Mouse (Mus musculus) kidney, adult 9 months (tissue): ENCODE data around the gene Rptor.

ENCODE experiments used
- DNase-seq: peaks from one replicate; pipeline ENCODE4 v3.0.0; 2022

Rptor gene

GRCm38 (mm10) chr11:119607464-119607863 lies 4.8 kb downstream of the Rptor start:
- DNase-seq, result no peak

GRCm38 (mm10) chr11:119611496-119611895 lies 8.8 kb downstream of the Rptor start:
- DNase-seq, result no peak

GRCm38 (mm10) chr11:119612179-119612578 lies 9.5 kb downstream of the Rptor start:
- DNase-seq, result no peak

- DNase-seq, result no peak
Observed at GRCm38 (mm10) chr11:119615087-119615486, 12.4 kb downstream of the Rptor start.

GRCm38 (mm10) chr11:119618763-119619162 lies 16.1 kb downstream of the Rptor start:
- DNase-seq, result peak; percentile 24

- DNase-seq, result no peak
Observed at GRCm38 (mm10) chr11:119621266-119621665, 18.6 kb downstream of the Rptor start.

GRCm38 (mm10) chr11:119623800-119624199 lies 21.1 kb downstream of the Rptor start:
- no peak for DNase-seq

- peak; percentile 55 for DNase-seq
Observed at GRCm38 (mm10) chr11:119624401-119624800, 21.7 kb downstream of the Rptor start.

- DNase-seq, result no peak
Observed at GRCm38 (mm10) chr11:119624955-119625354, 22.2 kb downstream of the Rptor start.

- DNase-seq, result no peak
Observed at GRCm38 (mm10) chr11:119625476-119625875, 22.8 kb downstream of the Rptor start.

- no peak for DNase-seq
Observed at GRCm38 (mm10) chr11:119625943-119626342, 23.2 kb downstream of the Rptor start.

GRCm38 (mm10) chr11:119627243-119627642 lies 24.5 kb downstream of the Rptor start:
- no peak for DNase-seq

- DNase-seq, result no peak
Observed at GRCm38 (mm10) chr11:119629072-119629471, 26.4 kb downstream of the Rptor start.

- no peak for DNase-seq
Observed at GRCm38 (mm10) chr11:119630329-119630728, 27.6 kb downstream of the Rptor start.

- no peak for DNase-seq
Observed at GRCm38 (mm10) chr11:119631222-119631870, 28.6 kb downstream of the Rptor start.

GRCm38 (mm10) chr11:119636371-119636883 lies 33.7 kb downstream of the Rptor start:
- DNase-seq, result no peak

- DNase-seq, result no peak
Observed at GRCm38 (mm10) chr11:119637519-119637918, 34.8 kb downstream of the Rptor start.

GRCm38 (mm10) chr11:119640491-119640890 lies 37.8 kb downstream of the Rptor start:
- no peak for DNase-seq

GRCm38 (mm10) chr11:119641831-119642381 lies 39.2 kb downstream of the Rptor start:
- no peak for DNase-seq

- DNase-seq, result no peak
Observed at GRCm38 (mm10) chr11:119643347-119643746, 40.6 kb downstream of the Rptor start.

- no peak for DNase-seq
Observed at GRCm38 (mm10) chr11:119644140-119644539, 41.4 kb downstream of the Rptor start.

GRCm38 (mm10) chr11:119644612-119645379 lies 42.1 kb downstream of the Rptor start:
- no peak for DNase-seq

- DNase-seq, result no peak
Observed at GRCm38 (mm10) chr11:119650456-119650855, 47.8 kb downstream of the Rptor start.

- no peak for DNase-seq
Observed at GRCm38 (mm10) chr11:119653336-119653735, 50.6 kb downstream of the Rptor start.
